Mouse (Mus musculus) liver, adult 2 months (tissue): Measurements from ENCODE around the gene Olfm1.

Experiments
- CTCF ChIP-seq: fragments of 200-500 bp; IDR thresholded peaks from 2 replicates; pipeline ENCODE4 v1.5.1; 2011; ENCODE audit warnings: low read depth, low read length, control low read depth
- POLR2A ChIP-seq: fragments of 200-500 bp; IDR thresholded peaks from 2 replicates; pipeline ENCODE4 v1.6.1; 2011; ENCODE audit warnings: low read length, control low read depth; ENCODE audit not compliant: insufficient read depth; ENCODE audit errors: extremely low read depth

- TF ChIP-seq CTCF: no peak
- no peak for TF ChIP-seq POLR2A
Observed at GRCm38 (mm10) chr2:28195726-28196125, 2.9 kb downstream of the Olfm1 start.
